Mouse (Mus musculus): ENCODE results near the gene Ralbp1.

- TF ChIP-seq CTCF (IDR thresholded peaks at IDR 0.05; ENCODE audit: control insufficient read depth, insufficient read depth, insufficient read length) (no peak), MYOG (IDR thresholded peaks at IDR 0.05; ENCODE audit: control insufficient read depth, extremely low read depth, insufficient read length) (no peak), FOSL1 (IDR thresholded peaks at IDR 0.05; ENCODE audit: insufficient read depth, low read length, poor library complexity, severe bottlenecking) (no peak), USF1 (IDR thresholded peaks at IDR 0.05; ENCODE audit: low read depth) (no peak), MYOD1 (IDR thresholded peaks at IDR 0.05; ENCODE audit: control insufficient read depth, insufficient read length, low read depth) (no peak), MAX (IDR thresholded peaks at IDR 0.05) (no peak), CEBPB (IDR thresholded peaks at IDR 0.05; ENCODE audit: low read depth) (no peak)
These were observed 40.2 kb downstream of the Ralbp1 start for GRCm38 (mm10) chr17:65845423-65845822.
